Comparison of ENCODE assay signal across 7 mouse cellular contexts in the genomic region with DNA sequence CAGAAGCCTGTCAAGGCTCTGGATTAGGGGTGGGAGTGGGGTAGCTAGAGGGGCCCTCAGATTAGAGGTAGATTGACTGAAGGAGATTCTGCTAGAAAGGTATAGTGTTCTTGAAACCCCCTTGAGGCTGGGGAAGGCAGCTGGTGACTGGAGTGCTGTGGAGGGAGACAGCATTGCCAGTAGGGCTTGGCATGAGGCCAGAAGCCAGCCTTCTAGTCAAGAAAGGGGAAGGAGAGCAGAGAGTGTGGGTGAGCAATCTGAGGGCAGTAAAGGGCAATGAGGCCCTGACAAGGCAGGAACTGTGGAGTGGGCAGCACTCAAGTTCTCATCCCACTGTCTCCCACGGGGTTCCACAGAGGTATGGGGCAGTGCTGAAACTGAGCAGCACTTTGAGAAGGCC. TPM values are rescaled to one million over a fixed set of nuclear protein-coding genes. Genes with fewer than 3 reads are reported as not detected.
DNase-seq lines count a peak whose midpoint lies in the region; ATAC-seq lines count a peak whose summit lies in the region.

No protein-coding gene starts in this region.

- H3K4me1 ChIP-seq in heart, embryonic 11.5 days (ENCODE audit: control insufficient read depth, insufficient read depth, low read length), result peaks cover 25% of the 10 kb centered on the region

- H3K36me3 ChIP-seq in heart, embryonic 11.5 days (ENCODE audit: control insufficient read depth, insufficient read depth, low read length), result no peaks in the 10 kb centered on the region

- no peak overlapping the region for H3K9ac ChIP-seq in heart, embryonic 11.5 days (ENCODE audit: low read depth, low read length)

- peaks cover 1% of the 10 kb centered on the region; the same call in 1 of the 2 replicates for H3K27me3 ChIP-seq in heart, embryonic 11.5 days (ENCODE audit: control insufficient read depth, insufficient read depth, low read length)

- WGBS in heart, embryonic 11.5 days (ENCODE audit: insufficient replicate concordance), result 20% methylated on average over 1 of the region's 1 CpGs

- H3K9me3 ChIP-seq in heart, embryonic 11.5 days (replicated peaks; ENCODE audit: control insufficient read depth, low read length), result no peaks in the 10 kb centered on the region

- peak; percentile 35; the same call in 1 of the 2 replicates for ATAC-seq in heart, embryonic 11.5 days (replicated peaks; ENCODE audit: insufficient number of reproducible peaks, low FRiP score, low TSS enrichment)

- peak; percentile 57 for DNase-seq in layer of hippocampus, adult 11-12 months (ENCODE audit: low spot score)
- DNase-seq in layer of hippocampus, adult 8-10 months (ENCODE audit: low spot score in 2 of 2), result no peak
- DNase-seq in 3T3-L1 (ENCODE audit: low read depth, low spot score) (peak; percentile 81), MN1 (ENCODE audit: low spot score) (peak; percentile 71)
- DNase-seq in lung, postnatal 10 days, result peak; percentile 61
- DNase-seq in frontal cortex, postnatal 25 days (ENCODE audit: low spot score in 2 of 2), result no peak

- no peak overlapping the region for H3K27ac ChIP-seq in heart, embryonic 11.5 days (ENCODE audit: low read depth, low read length)

- no peak overlapping the region for H3K4me2 ChIP-seq in heart, embryonic 11.5 days

- no peak overlapping the region for H3K4me3 ChIP-seq in heart, embryonic 11.5 days (ENCODE audit: low read depth, low read length)

RNA-seq across cellular contexts. Expression of gene Gpr35, which starts 22.2 kb away (rescaled TPM):
- total RNA-seq in layer of hippocampus, adult 8-10 months (2022), result under 1 TPM in 3 of 4 experiments, not detected in 1; 0.39 to 0.61 (median 0.51) TPM
- 0.09 TPM in 1 of 2 replicates, not detected in the other for polyA plus RNA-seq in heart, embryonic 11.5 days (2014; fragmentation: Nextera tagmentation; extraction: Ambion mirVana)

RNA-seq across cellular contexts. Expression of gene Aqp12, which starts 33.3 kb away (rescaled TPM):
- not detected for total RNA-seq in layer of hippocampus, adult 8-10 months (2022)
- not detected in 2 replicates for polyA plus RNA-seq in heart, embryonic 11.5 days (2014; fragmentation: Nextera tagmentation; extraction: Ambion mirVana)

RNA-seq across cellular contexts. Expression of gene Capn10, which starts 38.7 kb away (rescaled TPM):
- 10 to 100 TPM; 39.9 to 46.3 (median 43.1) TPM for total RNA-seq in layer of hippocampus, adult 8-10 months (2022)
- 11.8 and 14.7 TPM in 2 replicates for polyA plus RNA-seq in heart, embryonic 11.5 days (2014; fragmentation: Nextera tagmentation; extraction: Ambion mirVana)

Comparison
In these comparisons a context has a peak if more than half of its experiments do, and no peak if none do; other contexts are left out.
1. DNase-seq: peak in layer of hippocampus, adult 11-12 months (single experiment), 3T3-L1 (single experiment), MN1 (single experiment) and lung, postnatal 10 days (single experiment); none in layer of hippocampus, adult 8-10 months (0 of 2) and frontal cortex, postnatal 25 days (0 of 2).